Mouse (Mus musculus) intestine, embryonic 14.5 days (tissue): ENCODE results near the gene Zcchc4. TPM values are rescaled to one million over a fixed set of nuclear protein-coding genes. Genes with fewer than 3 reads are reported as not detected.
A peak's percentile ranks its signal among the peaks of the same experiment; 100 is the strongest.

ENCODE experiments used
- ATAC-seq: fragments of 200-750 bp; cut with Nextera tagmentation; replicated peaks from 2 replicates; pipeline ENCODE4 v1.8.0; 2017; ENCODE audit warnings: low read depth, moderate number of reproducible peaks, moderate TSS enrichment, moderate library complexity; ENCODE audit not compliant: low FRiP score, low TSS enrichment
- DNase-seq: peaks from one replicate; pipeline ENCODE4 v3.0.0-alpha.2; 2018; ENCODE audit warnings: low spot score
- H3K27ac ChIP-seq: fragments of 300-500 bp; sonication (generic); 2 replicates; pipeline ENCODE4 v1.5.1; 2014; ENCODE audit warnings: low read depth, mild to moderate bottlenecking, control low read depth
- H3K27me3 ChIP-seq: fragments of 300-500 bp; sonication (generic); replicated peaks from 2 replicates; pipeline ENCODE4 v1.6.1; 2014; ENCODE audit warnings: low read length, control low read depth; ENCODE audit not compliant: control insufficient read depth, insufficient read depth
- H3K36me3 ChIP-seq: fragments of 300-500 bp; sonication (generic); 2 replicates; pipeline ENCODE4 v1.6.1; 2014; ENCODE audit warnings: low read length, control low read depth; ENCODE audit not compliant: control insufficient read depth, insufficient read depth
- H3K4me1 ChIP-seq: fragments of 300-500 bp; sonication (generic); replicated peaks from 2 replicates; pipeline ENCODE4 v1.6.1; 2014; ENCODE audit warnings: low read length, control low read depth, mixed read lengths; ENCODE audit not compliant: control insufficient read depth, insufficient read depth
- H3K4me2 ChIP-seq: fragments of 300-500 bp; sonication (generic); 2 replicates; pipeline ENCODE4 v1.6.1; 2014; ENCODE audit warnings: low read length
- H3K4me3 ChIP-seq: fragments of 300-500 bp; sonication (generic); 2 replicates; pipeline ENCODE4 v1.5.1; 2014; ENCODE audit warnings: low read depth, low read length, control low read depth, mixed read lengths
- H3K9ac ChIP-seq: fragments of 300-500 bp; sonication (generic); 2 replicates; pipeline ENCODE4 v1.6.1; 2014; ENCODE audit warnings: mild to moderate bottlenecking, low read length
- H3K9me3 ChIP-seq: fragments of 300-500 bp; sonication (generic); 2 replicates; pipeline ENCODE4 v1.6.1; 2016; ENCODE audit warnings: low read length, control low read depth; ENCODE audit not compliant: control insufficient read depth
- WGBS: fragments of 180-500 bp; shearing (Covaris S2); extraction: QIAGEN DNeasy Blood & Tissue Kit; methylation state at CpG from one replicate; pipeline ENCODE4 v1.1.7; 2014; 5-methylcytosine and 5-hydroxymethylcytosine counted together
- polyA plus RNA-seq: library from polyadenylated mRNA; unstranded; fragments of >200 nt; fragmentation: Nextera tagmentation; extraction: Ambion mirVana; gene quantifications from 2 replicates; pipeline ENCODE4 v1.2.1, GENCODE M21; 2014

Zcchc4 gene
- polyA plus RNA-seq, 1 experiment from 2014 or later = 13.6 TPM

GRCm38 (mm10) chr5:52833005-52833404 lies 57.8 kb downstream of the Zcchc4 start:
- H3K27me3 ChIP-seq = no peaks in the 10 kb centered on the region
- DNase-seq = no peak
- peak overlapping the region; percentile 80 for H3K4me2 ChIP-seq
- H3K9me3 ChIP-seq = no peaks in the 10 kb centered on the region
- ATAC-seq = no peak
- peaks cover 21% of the 10 kb centered on the region for H3K36me3 ChIP-seq
- peak overlapping the region; percentile 86; the same call in 1 of the 2 replicates for H3K4me3 ChIP-seq
- peak overlapping the region; percentile 29; the same call in 1 of the 2 replicates for H3K9ac ChIP-seq
- peaks cover 9% of the 10 kb centered on the region for H3K4me1 ChIP-seq
- H3K27ac ChIP-seq = peak overlapping the region; percentile 90

- peaks cover 29% of the 10 kb centered on the region for H3K36me3 ChIP-seq
- 1% methylated on average over 42 of the region's 50 CpGs for WGBS
- no peaks in the 10 kb centered on the region for H3K9me3 ChIP-seq
- ATAC-seq (peak; percentile 99), DNase-seq (peak; percentile 99)
- peak within 1 kb of the TSS; percentile 86 for H3K4me3 ChIP-seq
- H3K4me2 ChIP-seq = peak within 1 kb of the TSS; percentile 80
- H3K9ac ChIP-seq = peak within 1 kb of the TSS; percentile 91
- H3K27me3 ChIP-seq = no peaks in the 10 kb centered on the region
- peak within 1 kb of the TSS; percentile 90 for H3K27ac ChIP-seq
- H3K4me1 ChIP-seq = peaks cover 9% of the 10 kb centered on the region
Measured at GRCm38 (mm10) chr5:52833761-52834274, 58.6 kb downstream of the Zcchc4 start, which contains the start of gene Anapc4. Gene Anapc4 (plus strand): TSS chr5:52834012.

- Histone ChIP-seq H3K27me3 (no peaks in the 10 kb centered on the region), H3K27ac (peak overlapping the region; percentile 90), H3K4me1 (peaks cover 9% of the 10 kb centered on the region), H3K36me3 (peaks cover 34% of the 10 kb centered on the region), H3K4me3 (peak overlapping the region; percentile 86), H3K4me2 (peak overlapping the region; percentile 80), H3K9ac (peak overlapping the region; percentile 91), H3K9me3 (no peaks in the 10 kb centered on the region)
- no peak for DNase-seq
- 7% methylated on average over 8 of the region's 8 CpGs for WGBS
- ATAC-seq = peak; percentile 36
Measured at GRCm38 (mm10) chr5:52834386-52834785, 59.2 kb downstream of the Zcchc4 start.

GRCm38 (mm10) chr5:52844319-52844718 lies 69.1 kb downstream of the Zcchc4 start:
- no peak overlapping the region for H3K4me3 ChIP-seq
- DNase-seq = no peak
- no peaks in the 10 kb centered on the region for H3K9me3 ChIP-seq
- no peaks in the 10 kb centered on the region for H3K27me3 ChIP-seq
- ATAC-seq = no peak
- no peaks in the 10 kb centered on the region for H3K4me1 ChIP-seq
- no peak overlapping the region for H3K4me2 ChIP-seq
- peaks cover 87% of the 10 kb centered on the region for H3K36me3 ChIP-seq
- H3K27ac ChIP-seq = no peak overlapping the region
- H3K9ac ChIP-seq = no peak overlapping the region
- WGBS = 92% methylated on average over 7 of the region's 7 CpGs

GRCm38 (mm10) chr5:52855727-52856126 lies 80.5 kb downstream of the Zcchc4 start:
- H3K4me3 ChIP-seq = no peak overlapping the region
- no peak for DNase-seq
- no peaks in the 10 kb centered on the region for H3K9me3 ChIP-seq
- no peaks in the 10 kb centered on the region for H3K4me1 ChIP-seq
- WGBS = 91% methylated on average over 5 of the region's 5 CpGs
- no peak for ATAC-seq
- no peak overlapping the region for H3K27ac ChIP-seq
- no peaks in the 10 kb centered on the region for H3K27me3 ChIP-seq
- peaks cover 77% of the 10 kb centered on the region for H3K36me3 ChIP-seq
- no peak overlapping the region for H3K4me2 ChIP-seq
- no peak overlapping the region for H3K9ac ChIP-seq

GRCm38 (mm10) chr5:52864446-52864845 lies 89.2 kb downstream of the Zcchc4 start:
- Histone ChIP-seq H3K4me1 (no peaks in the 10 kb centered on the region; the same call in 1 of the 2 replicates), H3K9me3 (no peaks in the 10 kb centered on the region), H3K27ac (no peak overlapping the region), H3K9ac (no peak overlapping the region), H3K4me2 (no peak overlapping the region), H3K4me3 (no peak overlapping the region), H3K36me3 (peaks cover 88% of the 10 kb centered on the region), H3K27me3 (no peaks in the 10 kb centered on the region)
- WGBS = 90% methylated on average over 8 of the region's 8 CpGs
- ATAC-seq (no peak), DNase-seq (no peak)

- peaks cover 80% of the 10 kb centered on the region for H3K36me3 ChIP-seq
- H3K27me3 ChIP-seq = no peaks in the 10 kb centered on the region
- no peak overlapping the region for H3K27ac ChIP-seq
- H3K4me3 ChIP-seq = no peak overlapping the region
- H3K4me1 ChIP-seq = no peaks in the 10 kb centered on the region; the same call in 1 of the 2 replicates
- H3K4me2 ChIP-seq = no peak overlapping the region
- 69% methylated on average over 9 of the region's 9 CpGs for WGBS
- no peak overlapping the region for H3K9ac ChIP-seq
- no peaks in the 10 kb centered on the region for H3K9me3 ChIP-seq
- no peak for DNase-seq
- ATAC-seq = no peak
Measured at GRCm38 (mm10) chr5:52865825-52866224, 90.6 kb downstream of the Zcchc4 start.

GRCm38 (mm10) chr5:52866361-52867155 lies 91.3 kb downstream of the Zcchc4 start:
- 88% methylated on average over 18 of the region's 18 CpGs for WGBS
- DNase-seq (no peak), ATAC-seq (no peak)
- Histone ChIP-seq H3K9me3 (no peaks in the 10 kb centered on the region), H3K4me2 (no peak overlapping the region), H3K9ac (no peak overlapping the region), H3K36me3 (peaks cover 73% of the 10 kb centered on the region), H3K4me1 (no peaks in the 10 kb centered on the region; the same call in 1 of the 2 replicates), H3K4me3 (no peak overlapping the region), H3K27ac (no peak overlapping the region), H3K27me3 (no peaks in the 10 kb centered on the region)
